Mouse (Mus musculus): ENCODE measurements around the gene Plxna1. TPM values are rescaled to one million over a fixed set of nuclear protein-coding genes. Genes with fewer than 3 reads are reported as not detected.

Gene Plxna1
- total and polyA plus RNA-seq, 3 experiments = 7.2 to 25.8 TPM; not detected in 1

GRCm38 (mm10) chr6:89299818-89300217 is 62.6 kb downstream of the Plxna1 start:
- no peak for TF ChIP-seq USF1 (IDR thresholded peaks at IDR 0.05; ENCODE audit: low read depth, low read length)
- no peak for TF ChIP-seq E2F4 (IDR thresholded peaks at IDR 0.05; ENCODE audit: borderline replicate concordance, low read depth, low read length)
- no peak for TF ChIP-seq ELF1 (IDR thresholded peaks at IDR 0.05; ENCODE audit: low read depth, low read length)
- TF ChIP-seq MEF2A (IDR thresholded peaks at IDR 0.05; ENCODE audit: extremely low read depth, insufficient replicate concordance, low read depth, low read length, poor library complexity, severe bottlenecking) = no peak
- no peak for TF ChIP-seq USF2 (IDR thresholded peaks at IDR 0.05; ENCODE audit: borderline replicate concordance in 1 of 2, insufficient read depth in 1 of 2, low read depth in 1 of 2, low read length in 2 of 2)
- no peak for TF ChIP-seq SMC3 (IDR thresholded peaks at IDR 0.05; ENCODE audit: low read depth, low read length)
- Histone ChIP-seq H3K9ac (ENCODE audit: control insufficient read depth, low read depth, low read length, poor library complexity, severe bottlenecking) (no peak overlapping the region), H3K79me2 (ENCODE audit: control insufficient read depth, insufficient read depth, low read length, poor library complexity) (no peaks in the 10 kb centered on the region), H3K27ac (ENCODE audit: control insufficient read depth, low read depth, low read length) (no peak overlapping the region), H3K36me3 (ENCODE audit: control insufficient read depth in 1 of 2, insufficient read depth in 2 of 2, low read length in 2 of 2) (no peaks in the 10 kb centered on the region), H3K9me3 (replicated peaks; ENCODE audit: insufficient read depth, low read length) (no peaks in the 10 kb centered on the region), H3K4me1 (ENCODE audit: control insufficient read depth in 1 of 2, insufficient read depth in 2 of 2, low read length in 2 of 2) (no peaks in the 10 kb centered on the region), H3K4me3 (ENCODE audit: control insufficient read depth in 1 of 2, insufficient read depth in 1 of 2, low read depth in 2 of 2, low read length in 2 of 2) (no peak overlapping the region), H3K27me3 (ENCODE audit: control insufficient read depth in 1 of 2, insufficient read depth in 2 of 2, low read length in 2 of 2) (no peaks in the 10 kb centered on the region)
- DNase-seq (ENCODE audit: low read depth, low spot score) = no peak

- Histone ChIP-seq H3K36me3 (ENCODE audit: control insufficient read depth in 1 of 2, insufficient read depth in 2 of 2, low read length in 2 of 2) (no peaks in the 10 kb centered on the region), H3K9me3 (replicated peaks; ENCODE audit: insufficient read depth, low read length) (no peaks in the 10 kb centered on the region), H3K27ac (ENCODE audit: control insufficient read depth, low read depth, low read length) (no peak overlapping the region), H3K4me3 (ENCODE audit: control insufficient read depth in 1 of 2, insufficient read depth in 1 of 2, low read depth in 2 of 2, low read length in 2 of 2) (no peak overlapping the region), H3K4me1 (ENCODE audit: control insufficient read depth in 1 of 2, insufficient read depth in 2 of 2, low read length in 2 of 2) (no peaks in the 10 kb centered on the region), H3K79me2 (ENCODE audit: control insufficient read depth, insufficient read depth, low read length, poor library complexity) (no peaks in the 10 kb centered on the region), H3K9ac (ENCODE audit: control insufficient read depth, low read depth, low read length, poor library complexity, severe bottlenecking) (no peak overlapping the region), H3K27me3 (ENCODE audit: control insufficient read depth in 1 of 2, insufficient read depth in 2 of 2, low read length in 2 of 2) (no peaks in the 10 kb centered on the region)
- no peak for DNase-seq (ENCODE audit: low read depth, low spot score)
- no peak for TF ChIP-seq ETS1 (IDR thresholded peaks at IDR 0.05; ENCODE audit: low read depth, low read length)
- no peak for TF ChIP-seq ZKSCAN1 (IDR thresholded peaks at IDR 0.05; ENCODE audit: low read depth, low read length)
- no peak for TF ChIP-seq CHD2 (IDR thresholded peaks at IDR 0.05; ENCODE audit: low read length)
- no peak for TF ChIP-seq E2F4 (IDR thresholded peaks at IDR 0.05; ENCODE audit: borderline replicate concordance, low read depth, low read length)
- TF ChIP-seq CHD1 (IDR thresholded peaks at IDR 0.05; ENCODE audit: low read depth, low read length) = no peak
- no peak for TF ChIP-seq NRF1 (IDR thresholded peaks at IDR 0.05; ENCODE audit: insufficient read depth, low read depth, low read length, poor library complexity, severe bottlenecking)
Observed at GRCm38 (mm10) chr6:89296909-89297695, 65.3 kb downstream of the Plxna1 start.

Data from MEL (cell line).